Mouse (Mus musculus) CD4-positive helper T cell, adult 2 months (primary cell): ENCODE data around the gene Mrpl39.

Source experiments
- DNase-seq: peaks from one replicate; pipeline ENCODE4 v3.0.0-alpha.2; 2012; ENCODE audit warnings: low read depth, missing footprints, low spot score

Mrpl39 gene

DNA sequence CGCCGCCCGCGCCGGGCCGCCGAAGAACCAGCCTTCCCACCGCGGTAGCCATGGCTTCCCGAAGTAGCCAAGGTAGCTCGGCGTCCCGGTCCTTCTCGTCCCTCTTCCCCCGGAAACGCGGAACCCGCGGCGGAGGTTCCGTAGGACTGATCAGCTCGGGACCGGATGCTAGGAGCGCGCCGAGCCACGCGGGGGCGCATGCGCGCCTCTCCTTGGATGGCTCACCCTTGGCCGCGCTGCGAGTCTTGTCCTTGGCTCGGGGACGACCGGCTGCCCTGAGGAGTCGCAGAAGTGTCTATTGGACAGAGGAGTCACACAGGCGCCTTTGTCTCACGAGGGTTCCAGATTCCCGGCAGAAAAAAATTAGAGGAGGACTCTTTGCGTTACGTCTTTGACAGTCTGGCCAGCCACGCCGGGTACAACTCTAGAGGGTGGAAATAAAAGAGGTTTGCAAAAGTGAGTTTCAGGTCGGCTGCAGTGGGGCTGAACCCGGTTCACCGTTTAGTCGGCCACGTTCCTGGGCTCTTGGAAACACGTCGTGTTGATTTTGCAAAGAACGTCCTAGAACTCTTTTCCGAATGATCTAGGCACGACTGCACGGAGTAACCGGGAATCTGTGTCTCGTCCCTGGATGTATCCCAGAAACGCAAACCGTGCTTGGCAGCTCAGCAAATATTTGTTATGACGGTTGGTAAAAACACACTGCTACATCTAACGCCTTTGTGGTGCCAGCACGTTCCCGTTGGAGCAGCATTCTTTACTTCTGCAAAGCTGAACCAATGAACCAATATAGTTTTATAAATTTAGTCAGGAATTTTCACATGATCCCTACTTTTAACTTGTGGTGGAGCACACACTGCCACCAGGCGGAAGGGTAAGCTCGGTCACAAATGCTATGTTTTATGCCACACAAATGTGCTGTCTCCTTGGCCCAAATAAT lies at the start of gene Mrpl39:
Mrpl39 (minus strand) TSS at position 577 of the 940 bp plus-strand sequence.
- peak; percentile 95 for DNase-seq

DNA sequence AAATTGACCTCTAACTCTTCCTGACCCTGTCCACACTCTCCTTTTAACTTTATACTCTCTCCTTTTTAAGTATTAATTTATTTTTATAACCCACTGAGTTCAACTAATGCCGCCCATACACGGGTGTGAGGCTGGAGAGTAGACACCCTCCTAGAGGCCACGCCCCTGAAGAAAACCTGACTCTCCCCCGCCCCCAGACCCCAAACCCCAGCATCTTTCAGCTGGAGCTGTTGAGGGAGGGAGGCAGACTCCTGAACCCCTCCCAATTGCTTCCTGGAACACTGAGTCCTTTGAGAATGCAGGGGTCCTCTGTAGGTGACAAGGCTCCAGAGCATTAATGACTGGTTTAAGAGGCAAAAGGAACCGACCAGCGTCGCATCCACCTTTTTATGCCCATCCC lies 49.4 kb upstream of the Mrpl39 start:
- no peak for DNase-seq

DNA sequence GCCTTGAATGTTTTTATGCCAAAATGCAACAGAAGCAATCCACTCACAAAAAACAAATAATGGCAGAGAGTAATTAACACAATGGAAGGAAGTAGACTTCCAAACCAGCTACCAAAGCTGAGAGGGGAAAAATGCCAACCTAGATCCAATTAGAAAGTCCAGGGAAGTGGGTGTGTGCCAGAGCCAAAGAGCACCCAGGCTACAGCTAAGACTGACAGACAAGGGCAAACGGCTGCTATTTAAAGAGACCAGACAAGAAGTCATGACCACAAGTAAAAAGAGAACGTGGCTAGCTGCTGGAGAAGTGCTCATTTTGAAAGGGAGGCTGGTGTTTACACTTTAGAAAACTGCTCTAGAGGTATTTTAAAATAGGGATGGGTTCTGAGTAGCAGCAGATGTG lies 47.7 kb upstream of the Mrpl39 start:
- DNase-seq, result no peak

DNA sequence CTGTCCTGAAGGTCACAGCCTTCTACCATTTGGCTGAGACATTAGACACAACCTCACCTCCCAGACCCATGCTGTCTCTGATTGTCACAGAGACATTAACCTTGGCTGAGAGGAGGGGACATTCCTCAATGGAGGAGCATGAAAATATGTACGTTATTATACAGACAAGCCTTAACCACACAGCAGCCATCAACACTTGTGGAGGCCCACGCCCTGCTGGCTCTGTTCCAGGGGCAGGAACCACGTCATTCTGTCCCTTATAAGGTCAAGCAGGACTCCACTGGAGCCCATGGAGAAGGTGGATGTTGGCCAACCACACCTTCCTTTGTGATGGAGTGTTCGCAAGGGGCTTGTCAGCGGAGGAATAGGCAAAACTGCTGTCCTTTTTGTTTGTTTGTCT lies 44.2 kb upstream of the Mrpl39 start:
- no peak for DNase-seq

DNA sequence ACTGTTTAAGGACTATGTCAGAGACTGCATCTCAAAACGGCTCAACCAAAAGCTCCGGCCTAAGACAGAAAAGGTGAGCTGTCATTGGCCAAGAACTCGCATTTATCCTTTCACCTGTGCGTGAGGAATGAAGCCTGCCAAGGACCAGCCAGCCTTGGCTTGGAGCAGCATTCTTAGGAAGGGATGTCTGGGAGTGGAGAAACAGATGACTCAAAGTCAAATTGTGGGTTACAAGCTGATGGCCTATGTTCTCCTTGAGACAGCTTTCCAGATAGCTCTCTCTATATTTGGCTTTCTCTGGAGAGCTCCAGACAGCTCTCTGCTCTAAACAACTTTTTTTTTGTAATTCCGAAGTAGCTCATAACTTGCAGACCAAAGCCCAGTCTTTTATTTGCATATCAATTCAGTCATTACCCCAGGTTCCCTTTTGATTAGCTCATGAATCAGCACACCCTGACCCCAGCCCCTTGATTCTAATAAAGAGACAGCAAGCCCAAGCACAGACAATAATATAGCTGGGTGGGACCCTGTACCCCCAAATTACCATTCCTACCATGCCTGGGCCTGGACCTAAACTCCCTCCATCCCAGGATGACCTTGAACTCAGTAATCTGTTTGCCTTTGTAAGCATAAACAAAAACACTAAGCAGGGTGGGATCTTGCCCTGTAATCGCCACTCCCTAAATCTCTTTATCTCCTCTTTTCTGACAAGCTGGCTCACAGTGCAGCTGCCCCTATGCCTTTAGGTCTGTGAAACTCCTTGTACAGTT lies 43.5 kb upstream of the Mrpl39 start:
- DNase-seq, result no peak

DNA sequence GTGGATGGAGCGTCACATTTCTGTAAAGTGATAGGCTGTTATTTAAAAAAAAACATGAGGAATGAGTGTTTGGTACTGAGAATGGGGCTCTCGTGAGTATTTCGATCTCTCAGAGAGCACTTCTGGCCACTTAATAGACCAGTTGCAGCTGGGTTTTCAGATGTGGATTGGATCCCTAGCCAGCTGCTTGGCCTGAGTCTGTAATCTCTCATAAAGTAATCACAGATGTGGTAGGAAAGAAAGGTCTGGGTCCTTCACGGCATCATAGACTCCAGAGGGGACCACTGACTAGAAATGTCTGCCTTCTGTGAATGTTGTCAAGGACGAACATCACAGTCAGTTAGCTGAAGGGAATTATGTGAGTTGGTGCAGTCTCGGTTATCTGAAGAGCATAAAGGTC lies 42.9 kb upstream of the Mrpl39 start:
- no peak for DNase-seq

DNA sequence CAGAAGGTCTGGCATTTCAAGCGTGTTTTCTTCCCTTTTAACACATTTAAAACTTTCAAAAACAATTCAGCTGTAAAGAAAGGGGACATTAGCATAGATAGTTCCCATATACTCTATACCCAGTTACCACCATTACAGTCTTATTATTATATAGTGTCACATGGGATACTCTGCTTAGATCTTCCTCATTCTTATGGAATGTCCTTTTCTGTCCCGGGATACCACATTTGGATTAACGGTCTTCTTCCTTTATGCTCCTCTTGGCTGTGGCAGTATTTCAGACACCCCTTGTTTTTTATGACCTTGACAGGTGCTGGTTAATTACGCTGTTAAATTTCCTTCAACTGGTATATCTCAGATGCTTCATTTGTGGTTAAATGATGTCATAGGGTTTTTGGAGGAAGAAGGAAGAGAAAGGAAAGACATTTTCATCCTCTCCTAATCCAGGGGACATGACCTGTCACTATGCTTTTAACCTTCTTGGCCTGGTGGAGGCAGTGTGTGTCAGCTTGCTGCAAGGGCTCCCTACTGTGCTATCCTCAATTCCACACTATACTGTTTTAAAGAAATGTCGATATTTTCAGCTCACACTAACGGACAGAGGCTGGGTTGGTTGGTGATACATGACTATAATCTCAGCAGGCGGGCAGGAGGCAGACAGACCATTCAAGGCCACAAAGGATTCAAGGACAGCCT lies 40.7 kb upstream of the Mrpl39 start:
- no peak for DNase-seq

DNA sequence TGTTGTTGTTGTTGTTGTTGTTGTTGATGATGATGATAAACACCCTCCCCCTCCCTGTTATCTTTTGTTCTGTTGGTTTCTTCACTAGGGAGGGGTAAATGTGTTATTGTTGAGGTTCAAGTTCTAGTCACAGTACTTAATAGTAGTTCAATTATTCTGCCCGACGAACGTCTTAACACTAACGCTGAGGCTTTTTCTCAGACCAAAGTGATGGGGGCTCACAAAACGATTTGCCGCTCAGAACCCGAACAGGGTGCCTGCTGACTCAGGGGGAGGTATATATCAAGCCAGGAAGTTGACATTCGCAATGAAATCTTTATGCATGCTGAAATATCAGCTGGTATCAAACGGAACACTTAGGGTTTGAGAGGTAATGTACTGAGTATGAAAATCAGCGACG lies 39.8 kb upstream of the Mrpl39 start:
- DNase-seq, result no peak

DNA sequence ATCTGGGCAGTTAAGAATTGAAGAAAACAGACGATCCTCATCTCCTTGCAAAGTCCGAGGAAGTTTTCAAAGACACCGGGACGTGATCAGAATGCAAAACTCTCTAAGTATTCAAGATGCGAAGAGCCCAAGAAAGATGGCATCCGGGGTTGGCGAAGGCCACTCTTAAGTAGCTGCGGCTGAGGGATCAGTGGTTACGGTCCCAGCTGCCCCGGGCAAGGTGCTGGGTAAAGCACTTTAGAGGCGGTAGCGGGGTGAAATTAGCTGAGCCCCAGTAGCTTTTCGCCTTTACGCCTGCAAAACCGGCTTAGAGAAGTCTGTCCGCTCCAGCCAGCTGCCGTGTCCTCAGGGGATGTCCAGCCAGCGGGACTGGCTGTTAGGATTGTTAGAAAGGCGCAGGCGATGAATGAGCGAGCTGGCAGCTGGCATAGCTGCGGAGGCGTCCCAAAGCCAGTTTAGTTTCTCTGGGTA lies 39.3 kb upstream of the Mrpl39 start:
- peak; percentile 6 for DNase-seq

DNA sequence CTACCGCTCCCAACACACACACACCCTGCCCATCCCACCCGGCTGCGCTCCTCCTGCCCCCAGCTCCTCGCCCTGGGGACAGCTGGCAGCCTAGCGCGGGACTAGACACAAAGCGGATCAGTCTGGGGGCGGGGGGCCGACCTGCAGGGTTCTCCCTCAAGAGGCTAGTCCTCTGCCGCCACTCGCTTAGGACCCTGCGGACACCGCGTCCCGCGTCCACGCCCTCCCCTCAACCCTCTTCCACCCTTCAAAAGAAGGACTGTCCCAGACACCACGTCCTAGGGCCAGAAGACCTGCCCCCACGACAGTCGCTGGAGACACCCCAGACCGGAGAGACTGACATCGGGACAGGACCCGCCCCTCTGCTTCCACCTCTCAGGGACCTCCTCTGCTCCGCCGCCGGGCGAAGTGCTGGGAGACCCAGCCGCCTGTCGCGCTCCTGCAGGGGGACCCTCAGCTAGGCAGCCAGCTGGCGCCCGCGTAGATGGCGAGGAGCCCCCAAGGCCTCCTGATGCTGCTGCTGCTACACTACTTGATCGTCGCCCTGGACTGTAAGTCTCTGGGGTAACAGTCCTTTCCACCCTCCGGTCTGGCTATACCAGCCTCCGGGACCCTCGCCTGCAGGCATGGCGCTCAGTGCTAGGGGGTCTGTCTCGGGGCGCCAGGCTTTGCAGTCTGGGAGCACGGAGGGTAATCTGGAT lies 38.6 kb upstream of the Mrpl39 start, which contains the start of gene Jam2:
Jam2 (plus strand) TSS at position 121 of the 701 bp plus-strand sequence.
- DNase-seq, result peak; percentile 7

DNA sequence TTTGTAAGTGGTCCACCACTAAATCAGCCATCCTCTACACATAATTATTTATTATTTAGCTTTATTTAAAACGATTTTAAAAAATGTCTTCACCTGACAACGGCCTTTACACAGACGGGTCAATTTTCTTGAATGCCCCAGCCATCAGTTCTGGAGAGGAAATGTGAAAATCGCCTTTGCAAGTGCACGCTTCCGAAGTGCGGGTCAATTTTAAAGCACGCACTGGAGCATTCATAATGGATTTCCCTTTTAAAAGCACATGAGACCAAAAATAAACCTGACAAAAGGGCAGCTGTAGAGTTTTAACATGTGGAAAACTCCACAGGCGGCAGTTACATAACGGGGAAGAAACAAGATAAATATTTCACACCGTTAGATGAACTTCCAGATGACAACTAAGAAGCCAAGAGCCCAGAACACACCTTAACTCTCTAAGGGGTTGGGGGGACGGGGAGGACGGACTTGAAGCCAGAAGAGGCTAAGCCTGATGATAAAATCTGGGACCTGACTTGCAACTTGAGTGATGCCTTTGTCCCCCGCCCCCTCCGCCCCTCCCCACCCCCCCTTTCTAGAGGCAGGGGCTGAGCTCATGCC lies 37.8 kb upstream of the Mrpl39 start:
- DNase-seq, result no peak

DNA sequence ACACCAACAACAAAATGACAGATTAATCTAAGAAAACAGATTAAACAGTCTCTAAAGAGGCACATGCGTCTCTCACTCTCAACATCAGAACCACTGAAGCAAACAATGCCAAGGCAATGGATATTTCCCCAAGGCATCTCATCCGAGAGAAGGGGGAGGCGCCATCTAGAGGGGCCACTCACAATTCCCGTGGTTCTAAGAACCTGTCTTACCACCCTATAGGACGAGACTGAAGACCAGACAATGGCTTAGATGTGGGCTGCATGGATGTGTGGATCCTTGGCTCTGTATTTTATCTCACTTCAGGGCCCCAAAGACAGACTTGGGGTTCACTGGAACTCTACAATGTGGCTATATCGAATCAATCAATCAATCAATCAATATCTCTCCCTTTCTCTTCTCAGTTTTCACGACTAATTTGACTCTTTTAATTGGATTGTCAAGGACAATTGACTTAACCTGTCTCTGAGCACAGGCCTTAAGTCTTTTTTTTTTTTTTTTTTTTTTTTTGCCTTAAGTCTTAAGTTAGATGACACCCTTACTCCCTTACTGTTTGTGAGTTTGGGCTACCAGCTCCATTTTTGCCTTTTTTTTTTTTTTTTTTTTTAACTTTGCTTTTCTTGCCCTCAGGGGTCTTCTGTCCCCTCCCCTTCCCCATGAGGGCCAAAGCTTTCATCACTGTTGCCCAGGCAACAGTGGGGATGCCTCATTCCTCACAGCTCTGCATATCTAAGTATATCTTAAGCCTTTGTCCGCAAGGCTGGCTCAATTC lies 37.1 kb upstream of the Mrpl39 start:
- no peak for DNase-seq

DNA sequence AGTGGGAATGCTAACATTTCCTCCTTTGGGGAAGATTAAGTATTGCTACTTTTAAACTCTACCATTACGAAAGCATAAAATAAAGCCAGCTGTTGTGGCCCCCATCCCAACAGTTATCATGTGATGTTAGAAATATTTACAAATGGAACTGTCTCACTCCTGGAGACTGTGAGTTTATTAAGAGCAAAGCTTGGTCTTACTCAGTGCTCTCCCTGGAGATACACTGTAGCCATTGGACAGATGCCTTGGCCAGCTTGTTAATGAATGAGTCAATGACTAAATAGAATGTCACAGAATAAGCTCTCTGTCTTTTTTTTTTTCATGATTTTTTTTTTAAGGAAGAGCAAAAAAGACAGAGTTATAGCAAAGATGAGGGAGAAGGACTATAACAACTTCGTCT lies 35.9 kb upstream of the Mrpl39 start:
- no peak for DNase-seq

DNA sequence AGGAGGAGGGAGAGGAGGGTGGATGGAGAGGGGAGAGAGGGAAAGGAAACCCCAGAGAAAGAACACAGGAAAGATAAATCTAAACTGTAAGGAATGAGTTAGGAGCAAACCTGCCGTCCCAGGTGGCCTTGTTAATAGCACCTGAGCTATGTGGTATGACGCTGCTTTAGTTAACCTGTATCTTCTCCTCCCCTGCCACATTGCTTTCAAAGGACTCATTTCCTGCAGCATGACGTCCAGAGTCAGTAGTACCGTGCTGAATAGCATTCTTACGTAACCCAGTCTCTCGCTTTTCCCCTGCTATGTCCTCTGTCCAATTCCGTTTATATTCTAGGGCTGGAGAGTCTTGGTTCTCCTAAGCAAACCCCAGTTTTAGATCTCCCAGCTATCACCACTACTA lies 35.3 kb upstream of the Mrpl39 start:
- no peak for DNase-seq

DNA sequence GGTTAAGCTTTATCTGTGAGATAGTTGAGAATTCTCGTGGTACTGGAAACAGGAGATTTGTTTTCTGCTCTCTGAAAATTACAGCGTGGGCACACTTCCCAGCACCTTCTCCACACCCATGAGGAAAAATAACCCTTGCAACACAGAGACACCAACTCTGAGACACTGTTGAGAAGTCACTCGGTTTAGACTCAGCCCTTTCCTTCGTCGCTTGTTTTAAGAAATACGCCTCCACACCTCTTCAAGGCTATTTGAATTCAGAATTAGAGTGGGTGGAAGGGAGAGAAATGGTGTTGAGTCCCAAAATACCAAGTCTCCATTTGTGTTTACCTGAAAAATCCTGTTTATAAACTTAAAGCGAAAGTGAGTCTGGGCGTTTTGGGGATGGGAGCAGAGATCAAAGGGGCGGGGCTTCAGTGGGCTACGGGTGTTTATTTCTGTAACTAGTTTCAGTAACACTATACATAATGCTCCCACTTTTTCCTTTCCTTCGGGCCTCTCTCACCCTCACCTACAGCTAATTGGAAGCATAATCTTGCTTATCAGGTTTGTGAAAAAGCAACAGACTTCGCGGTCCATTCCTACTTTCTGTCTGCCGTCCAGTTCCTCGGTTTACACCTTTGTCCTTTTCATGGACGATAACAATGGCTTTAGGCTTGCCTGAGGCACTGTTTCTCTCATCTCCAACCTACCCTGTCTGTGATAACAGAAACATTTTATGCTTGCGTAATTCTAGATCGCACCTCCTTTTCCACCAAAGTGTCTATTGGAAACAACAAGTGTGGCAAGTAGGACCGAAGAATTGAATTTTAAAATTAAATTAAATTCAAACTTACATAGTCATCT lies 34.3 kb upstream of the Mrpl39 start:
- DNase-seq, result no peak

DNA sequence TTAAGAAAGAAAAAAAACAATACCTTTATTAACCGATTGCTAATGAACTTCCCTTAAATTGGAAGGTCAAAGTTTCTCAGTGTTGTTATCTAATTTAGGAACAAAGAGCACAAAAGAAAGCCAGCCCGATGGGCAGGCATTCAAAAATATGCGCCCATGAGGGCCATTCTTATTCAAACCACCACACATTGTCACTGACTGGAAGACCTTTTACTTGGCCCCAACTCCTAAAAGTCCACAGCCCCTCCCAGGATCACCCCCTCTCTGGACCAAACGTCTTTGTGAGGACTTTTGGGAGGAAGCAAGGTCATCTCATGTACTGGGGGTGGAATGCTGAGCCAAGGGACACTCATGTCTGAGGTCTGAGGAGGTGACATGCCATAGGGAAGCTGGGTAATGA lies 33.6 kb upstream of the Mrpl39 start:
- no peak for DNase-seq

DNA sequence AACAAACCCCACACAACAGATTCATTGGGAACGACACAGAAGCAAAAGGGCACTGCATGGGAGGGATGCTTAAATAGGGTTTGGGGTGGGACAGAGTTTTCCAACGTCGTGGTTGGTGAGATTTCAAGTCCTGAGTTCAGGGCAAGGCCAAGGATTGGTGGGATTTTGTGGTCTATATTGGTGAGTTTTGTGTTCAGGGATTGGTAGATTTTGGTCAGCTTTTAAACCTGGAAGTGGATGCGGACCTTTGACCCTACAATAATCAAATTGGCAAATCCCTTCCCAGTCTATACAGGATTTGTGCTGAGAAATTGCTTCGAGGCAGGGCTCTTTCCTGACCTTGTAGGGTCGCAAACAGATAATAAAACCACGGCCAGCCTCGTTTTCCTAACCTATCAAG lies 32.4 kb upstream of the Mrpl39 start:
- no peak for DNase-seq

DNA sequence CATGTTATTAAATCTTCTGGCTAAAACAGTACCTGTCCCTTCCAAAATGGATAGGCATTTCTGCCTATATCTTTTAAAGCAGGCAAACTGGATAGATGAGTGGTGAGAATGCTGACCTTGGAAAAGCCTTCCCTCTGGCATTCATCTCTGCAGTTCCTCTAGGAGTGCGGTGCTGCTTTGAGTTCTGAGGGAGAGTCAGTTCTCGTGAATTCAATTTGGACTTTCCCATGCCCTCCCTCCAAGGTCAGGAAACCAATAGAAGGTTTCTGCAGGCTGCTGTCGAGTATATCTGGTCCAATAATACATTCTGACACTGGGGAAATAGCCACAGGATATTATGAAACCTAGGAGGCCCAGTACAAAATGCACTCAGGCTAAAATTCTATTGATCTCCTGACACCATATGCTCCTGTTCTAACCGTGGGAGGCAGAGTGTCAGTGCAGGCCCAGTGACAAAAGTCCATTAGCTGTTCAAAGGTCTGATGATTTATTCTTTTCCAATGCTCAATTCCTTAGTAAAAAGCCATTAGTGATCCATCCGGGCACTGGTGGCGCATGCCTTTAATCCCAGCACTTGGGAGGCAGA lies 10.3 kb upstream of the Mrpl39 start:
- no peak for DNase-seq
